Comparison of ENCODE assay signal across 11 mouse cellular contexts in the genomic region with DNA sequence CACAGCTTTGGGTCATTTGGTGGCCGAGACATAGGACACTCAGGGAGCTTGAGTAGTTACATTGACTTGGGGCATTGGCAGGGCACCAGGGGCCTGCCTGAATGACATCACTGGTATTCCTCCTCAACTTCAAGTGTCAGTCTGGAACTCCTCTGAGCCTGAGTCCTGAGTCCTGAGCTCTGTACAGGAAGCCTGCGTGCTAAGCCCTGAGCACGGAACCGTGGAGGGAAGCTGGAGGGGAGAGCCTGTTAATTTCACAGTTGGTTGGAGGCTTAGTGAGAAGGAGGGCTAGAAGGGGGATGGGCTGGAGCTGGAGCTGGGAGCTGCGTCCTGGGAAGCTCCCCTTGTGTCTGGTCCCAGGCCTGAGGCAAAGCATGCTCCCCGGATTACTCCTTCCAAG. TPM values are rescaled to one million over a fixed set of nuclear protein-coding genes. Genes with fewer than 3 reads are reported as not detected.
DNase-seq lines count a peak whose midpoint lies in the region; ATAC-seq lines count a peak whose summit lies in the region.
"Had no signal": no experiment of that assay in that cellular context is flagged by ENCODE, and none has a peak within 500 bp of the region (broad histone marks: within the 10 kb centered on the region; RNA-seq: fewer than 3 reads in every experiment).

No protein-coding gene starts in this region.

- no peaks in the 10 kb centered on the region for H3K27me3 ChIP-seq in kidney, embryonic 15.5 days
- H3K27me3 ChIP-seq in hindbrain, embryonic 11.5 days (ENCODE audit: control insufficient read depth, insufficient read depth, low read length): no peaks in the 10 kb centered on the region
- no peaks in the 10 kb centered on the region for H3K27me3 ChIP-seq in neural tube, embryonic 13.5 days
- no peaks in the 10 kb centered on the region for H3K27me3 ChIP-seq in intestine, embryonic 16.5 days (replicated peaks; ENCODE audit: control insufficient read depth, insufficient read depth, low read length)
- H3K27me3 ChIP-seq: lung, embryonic 15.5 days had no signal

- H3K9ac ChIP-seq in kidney, embryonic 15.5 days: no peak overlapping the region
- H3K9ac ChIP-seq in hindbrain, embryonic 11.5 days (ENCODE audit: low read depth, low read length): no peak overlapping the region
- no peak overlapping the region for H3K9ac ChIP-seq in neural tube, embryonic 13.5 days
- H3K9ac ChIP-seq in intestine, embryonic 16.5 days (ENCODE audit: low read depth, low read length): no peak overlapping the region
- H3K9ac ChIP-seq: lung, embryonic 15.5 days had no signal

- no peak overlapping the region for H3K4me3 ChIP-seq in kidney, embryonic 15.5 days (replicated peaks)
- no peak overlapping the region for H3K4me3 ChIP-seq in hindbrain, embryonic 11.5 days (ENCODE audit: low read depth, low read length)
- no peak overlapping the region for H3K4me3 ChIP-seq in neural tube, embryonic 13.5 days
- no peak overlapping the region for H3K4me3 ChIP-seq in intestine, embryonic 16.5 days (ENCODE audit: low read length)
- H3K4me3 ChIP-seq: lung, embryonic 15.5 days had no signal

- peaks cover 73% of the 10 kb centered on the region for H3K4me1 ChIP-seq in kidney, embryonic 15.5 days
- peaks cover 20% of the 10 kb centered on the region for H3K4me1 ChIP-seq in hindbrain, embryonic 11.5 days (replicated peaks; ENCODE audit: control insufficient read depth, insufficient read depth, low read length)
- peaks cover 68% of the 10 kb centered on the region for H3K4me1 ChIP-seq in neural tube, embryonic 13.5 days (replicated peaks)
- H3K4me1 ChIP-seq in intestine, embryonic 16.5 days (ENCODE audit: control insufficient read depth, insufficient read depth, low read length): peaks cover 30% of the 10 kb centered on the region

- 30% methylated on average over 6 of the region's 6 CpGs for WGBS in kidney, embryonic 15.5 days
- WGBS in hindbrain, embryonic 11.5 days: 28% methylated on average over 6 of the region's 6 CpGs
- WGBS in neural tube, embryonic 13.5 days: 29% methylated on average over 6 of the region's 6 CpGs
- 54% methylated on average over 6 of the region's 6 CpGs for WGBS in intestine, embryonic 16.5 days

- no peaks in the 10 kb centered on the region for H3K9me3 ChIP-seq in kidney, embryonic 15.5 days (replicated peaks)
- no peaks in the 10 kb centered on the region for H3K9me3 ChIP-seq in hindbrain, embryonic 11.5 days (ENCODE audit: control insufficient read depth, low read length)
- H3K9me3 ChIP-seq in neural tube, embryonic 13.5 days: no peaks in the 10 kb centered on the region
- H3K9me3 ChIP-seq in intestine, embryonic 16.5 days (ENCODE audit: control insufficient read depth, low read length): no peaks in the 10 kb centered on the region
- H3K9me3 ChIP-seq: lung, embryonic 15.5 days had no signal

- peak overlapping the region; percentile 91 for H3K27ac ChIP-seq in kidney, embryonic 15.5 days
- H3K27ac ChIP-seq in hindbrain, embryonic 11.5 days (ENCODE audit: low read depth, low read length): peak overlapping the region; percentile 58; the same call in 1 of the 2 replicates
- H3K27ac ChIP-seq in neural tube, embryonic 13.5 days (replicated peaks): peak overlapping the region; percentile 74
- no peak overlapping the region for H3K27ac ChIP-seq in intestine, embryonic 16.5 days (ENCODE audit: low read length)
- H3K27ac ChIP-seq: lung, embryonic 15.5 days had no signal

- peak overlapping the region; percentile 29 for H3K4me2 ChIP-seq in kidney, embryonic 15.5 days
- no peak overlapping the region for H3K4me2 ChIP-seq in hindbrain, embryonic 11.5 days (replicated peaks; ENCODE audit: low read depth, low read length)
- no peak overlapping the region for H3K4me2 ChIP-seq in neural tube, embryonic 13.5 days
- H3K4me2 ChIP-seq in intestine, embryonic 16.5 days (ENCODE audit: low read depth, low read length): no peak overlapping the region
- H3K4me2 ChIP-seq: lung, embryonic 15.5 days had no signal

- peak; percentile 81 for ATAC-seq in kidney, embryonic 15.5 days (replicated peaks; ENCODE audit: low FRiP score)
- ATAC-seq in hindbrain, embryonic 11.5 days (ENCODE audit: low FRiP score): peak; percentile 50; the same call in 1 of the 2 replicates
- ATAC-seq in neural tube, embryonic 13.5 days (ENCODE audit: low read depth): peak; percentile 29; the same call in 1 of the 2 replicates
- no peak for ATAC-seq in intestine, embryonic 16.5 days

- DNase-seq in kidney, postnatal 10 days: no peak
- DNase-seq in embryo, embryonic 11 days: peak; percentile 35
- peak; percentile 49 for DNase-seq in hindbrain, embryonic 11.5 days (ENCODE audit: low spot score)
- DNase-seq in thymus, postnatal 14 days: no peak
- DNase-seq: heart, postnatal 36 days; right cerebral cortex, postnatal 4 days had no signal

- peaks cover 16% of the 10 kb centered on the region; the same call in 1 of the 2 replicates for H3K36me3 ChIP-seq in kidney, embryonic 15.5 days
- H3K36me3 ChIP-seq in hindbrain, embryonic 11.5 days (ENCODE audit: control insufficient read depth, insufficient read depth, low read length): no peaks in the 10 kb centered on the region
- peaks cover 9% of the 10 kb centered on the region; the same call in 1 of the 2 replicates for H3K36me3 ChIP-seq in neural tube, embryonic 13.5 days
- H3K36me3 ChIP-seq in intestine, embryonic 16.5 days (ENCODE audit: control insufficient read depth, insufficient read depth, low read length): no peaks in the 10 kb centered on the region
- H3K36me3 ChIP-seq: lung, embryonic 15.5 days had no signal

RNA-seq across cellular contexts. Expression of gene Ncs1, which starts 21.8 kb away (rescaled TPM):
- 42.0 and 43.2 TPM in 2 replicates for polyA plus RNA-seq in kidney, embryonic 15.5 days (2015; fragmentation: Nextera tagmentation; extraction: Ambion mirVana)
- 70.5 and 76.5 TPM in 2 replicates for polyA plus RNA-seq in hindbrain, embryonic 11.5 days (2014; fragmentation: Nextera tagmentation; extraction: Ambion mirVana)
- polyA plus RNA-seq in neural tube, embryonic 13.5 days (2015; fragmentation: Nextera tagmentation; extraction: Ambion mirVana): 137 and 153 TPM in 2 replicates
- polyA plus RNA-seq in intestine, embryonic 16.5 days (2015; fragmentation: Nextera tagmentation; extraction: Ambion mirVana): 18.3 and 18.7 TPM in 2 replicates

RNA-seq across cellular contexts. Expression of gene Hmcn2, which starts 46.8 kb away (rescaled TPM):
- polyA plus RNA-seq in kidney, embryonic 15.5 days (2015; fragmentation: Nextera tagmentation; extraction: Ambion mirVana): 0.22 and 0.33 TPM in 2 replicates
- polyA plus RNA-seq in hindbrain, embryonic 11.5 days (2014; fragmentation: Nextera tagmentation; extraction: Ambion mirVana): 0.08 TPM in 1 of 2 replicates, not detected in the other
- 0.06 and 0.32 TPM in 2 replicates for polyA plus RNA-seq in neural tube, embryonic 13.5 days (2015; fragmentation: Nextera tagmentation; extraction: Ambion mirVana)
- 4.1 and 4.7 TPM in 2 replicates for polyA plus RNA-seq in intestine, embryonic 16.5 days (2015; fragmentation: Nextera tagmentation; extraction: Ambion mirVana)
- polyA plus RNA-seq: limb, embryonic 11.5 days had no signal

Comparison
In these comparisons a context has a peak if more than half of its experiments do, and no peak if none do; other contexts are left out.
1. DNase-seq: peak in embryo, embryonic 11 days (single experiment) and hindbrain, embryonic 11.5 days (single experiment); none in kidney, postnatal 10 days (single experiment) and thymus, postnatal 14 days (single experiment).